Mouse (Mus musculus) left cerebral cortex, adult 2 months (tissue): ENCODE data around the gene Ptk6. TPM values are rescaled to one million over a fixed set of nuclear protein-coding genes. Genes with fewer than 3 reads are reported as not detected.

Source experiments
- DNase-seq, 2 experiments: peaks; one replicate each; pipeline ENCODE4 v3.0.0; 2021 to 2022; ENCODE audit warnings: low spot score in 2 of 2, mixed read lengths in 1 of 2; ENCODE audit errors: extremely low spot score in 1 of 2
- H3K27ac ChIP-seq: fragments of 200-600 bp; 2 replicates; pipeline ENCODE4 v1.8.1; 2022
- H3K4me3 ChIP-seq: fragments of 200-600 bp; 2 replicates; pipeline ENCODE4 v1.8.1; 2022
- CTCF ChIP-seq: fragments of 200-600 bp; IDR thresholded peaks from 2 replicates; pipeline ENCODE4 v1.8.1; 2022; ENCODE audit warnings: antibody characterized with exemption, mild to moderate bottlenecking, moderate library complexity
- intact Hi-C: fragments of 180-260 bp; cut with DNase I; formaldehyde crosslinking; loops from one replicate; pipeline ENCODE4 v1.15.1; 2025
- long read RNA-seq, 2 experiments: library from polyadenylated mRNA; stranded (forward); transcript quantifications; one replicate each; pipeline ENCODE4 v2.0.0; 2021; ENCODE audit warnings: borderline mapping rate in 2 of 2
- total RNA-seq, 2 experiments: library from RNA; stranded (reverse); gene quantifications; 2 replicates each; pipeline ENCODE4 v1.2.3; 2021

The Ptk6 gene
- total RNA-seq, result under 1 TPM in 1 of 2 experiments, not detected in 1; 0.11 TPM
- long read RNA-seq, experiment 1, result 0 reads
- long read RNA-seq, experiment 2, result 0 reads

DNA sequence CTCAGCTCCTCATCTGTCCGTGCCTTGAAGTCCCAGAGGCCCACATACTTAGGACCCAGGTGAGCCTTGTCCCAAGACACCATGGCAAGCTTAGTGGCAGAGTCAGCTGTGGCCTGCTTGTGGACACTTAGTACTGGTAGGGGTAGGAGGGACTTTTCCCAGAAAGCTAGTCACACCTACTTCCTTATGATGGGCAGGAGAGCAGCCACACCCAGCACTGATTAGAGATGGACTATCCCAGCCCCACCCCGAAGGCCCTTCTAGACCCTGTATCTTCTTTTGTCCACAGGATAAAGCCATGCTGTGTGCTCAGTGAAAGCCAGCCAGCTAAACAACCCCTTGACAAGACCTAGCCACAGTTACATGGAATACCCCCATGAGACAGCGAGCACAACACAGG is at the start of gene Ptk6:
Gene Ptk6, minus strand, starts transcription at position 368 of the 400 bp plus-strand sequence.
- H3K4me3 ChIP-seq, result no peak within 1 kb of the TSS
- intact Hi-C loops, result no loop called here
- no peak for TF ChIP-seq CTCF
- DNase-seq, result no peak
- no peak within 1 kb of the TSS for H3K27ac ChIP-seq

DNA sequence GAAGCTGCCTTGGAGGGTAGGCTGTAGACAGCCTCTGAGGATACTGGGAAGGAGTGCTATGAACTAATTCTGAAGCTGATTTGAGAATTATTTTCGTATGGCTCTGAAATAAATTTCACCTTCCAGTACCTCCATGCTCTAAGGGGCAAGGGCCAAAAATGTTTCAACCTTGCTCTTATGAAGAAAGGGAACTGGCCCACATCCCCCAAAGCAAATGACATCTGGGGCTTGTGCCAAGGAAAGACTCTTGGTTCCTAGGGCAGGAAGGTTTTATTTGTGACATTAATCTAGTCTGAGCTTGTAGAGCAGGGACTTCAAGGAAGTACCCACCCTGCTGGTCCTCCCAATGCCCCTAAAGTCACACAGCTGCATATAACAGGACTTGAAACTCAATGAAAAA is 49.3 kb upstream of the Ptk6 start:
- no peak for DNase-seq
- intact Hi-C loops, result no loop called here
- no peak for TF ChIP-seq CTCF
- Histone ChIP-seq H3K4me3 (no peak overlapping the region), H3K27ac (no peak overlapping the region)

- TF ChIP-seq CTCF, result no peak
- no peak overlapping the region for H3K27ac ChIP-seq
- H3K4me3 ChIP-seq, result no peak overlapping the region
- no peak for DNase-seq
- intact Hi-C loops, result no loop called here
Observed at GRCm38 (mm10) chr2:181249217-181249616, 46.6 kb upstream of the Ptk6 start.

GRCm38 (mm10) chr2:181245031-181245430 is 42.4 kb upstream of the Ptk6 start:
- Histone ChIP-seq H3K4me3 (no peak overlapping the region), H3K27ac (no peak overlapping the region)
- intact Hi-C loops, result no loop called here
- DNase-seq, result no peak
- no peak for TF ChIP-seq CTCF

GRCm38 (mm10) chr2:181243706-181244394 is 41.3 kb upstream of the Ptk6 start:
- H3K4me3 ChIP-seq, result no peak overlapping the region
- no peak for DNase-seq
- H3K27ac ChIP-seq, result no peak overlapping the region
- no peak for TF ChIP-seq CTCF
- intact Hi-C loops, result no loop called here

- intact Hi-C loops, result no loop called here
- TF ChIP-seq CTCF, result no peak
- H3K27ac ChIP-seq, result no peak overlapping the region
- no peak overlapping the region for H3K4me3 ChIP-seq
- DNase-seq, result no peak
Observed at GRCm38 (mm10) chr2:181242314-181242665, 39.7 kb upstream of the Ptk6 start.

DNA sequence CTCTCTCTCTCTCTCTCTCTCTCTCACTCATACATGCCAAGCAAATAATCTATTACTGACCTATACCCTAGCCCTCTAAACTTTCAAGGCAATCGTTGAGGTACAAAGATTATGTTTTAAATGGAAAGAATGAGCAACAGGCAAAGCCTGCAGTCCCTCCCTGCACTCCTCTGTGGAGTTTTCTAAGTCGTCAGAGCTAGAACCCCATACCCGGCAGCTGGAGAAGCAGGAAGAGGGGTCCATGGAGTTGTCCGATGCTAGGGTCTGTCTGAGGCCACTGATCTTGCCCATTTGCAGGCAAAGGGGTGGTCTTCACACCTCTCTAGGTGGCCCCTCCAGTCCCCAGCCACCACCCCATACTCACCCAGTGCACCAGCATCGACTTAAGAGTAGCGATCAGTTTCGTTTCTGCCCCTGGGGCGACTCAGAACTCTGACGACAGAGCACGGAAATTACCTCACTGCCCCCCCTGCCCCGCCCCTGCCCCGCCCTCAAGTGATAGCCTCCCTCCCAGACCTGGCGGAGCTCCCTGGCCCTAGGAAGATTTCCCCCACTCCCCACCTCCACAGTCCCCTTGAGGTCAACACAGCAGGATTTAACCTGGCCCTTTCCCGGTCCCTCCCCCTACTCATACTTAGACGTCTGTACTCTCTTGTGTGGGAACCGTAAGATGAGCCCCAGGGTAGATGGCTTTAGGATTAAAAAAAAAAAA is 39.2 kb upstream of the Ptk6 start, which contains the start of gene Helz2:
Gene Helz2, minus strand, starts transcription at position 426 of the 712 bp plus-strand sequence.
- H3K4me3 ChIP-seq, result peak within 1 kb of the TSS; percentile 41
- H3K27ac ChIP-seq, result 0 out of 2 replicates have a peak within 1 kb of the TSS, but pooled peaks have one; percentile 51
- TF ChIP-seq CTCF, result no peak
- intact Hi-C loops, result no loop called here
- DNase-seq, result no peak

DNA sequence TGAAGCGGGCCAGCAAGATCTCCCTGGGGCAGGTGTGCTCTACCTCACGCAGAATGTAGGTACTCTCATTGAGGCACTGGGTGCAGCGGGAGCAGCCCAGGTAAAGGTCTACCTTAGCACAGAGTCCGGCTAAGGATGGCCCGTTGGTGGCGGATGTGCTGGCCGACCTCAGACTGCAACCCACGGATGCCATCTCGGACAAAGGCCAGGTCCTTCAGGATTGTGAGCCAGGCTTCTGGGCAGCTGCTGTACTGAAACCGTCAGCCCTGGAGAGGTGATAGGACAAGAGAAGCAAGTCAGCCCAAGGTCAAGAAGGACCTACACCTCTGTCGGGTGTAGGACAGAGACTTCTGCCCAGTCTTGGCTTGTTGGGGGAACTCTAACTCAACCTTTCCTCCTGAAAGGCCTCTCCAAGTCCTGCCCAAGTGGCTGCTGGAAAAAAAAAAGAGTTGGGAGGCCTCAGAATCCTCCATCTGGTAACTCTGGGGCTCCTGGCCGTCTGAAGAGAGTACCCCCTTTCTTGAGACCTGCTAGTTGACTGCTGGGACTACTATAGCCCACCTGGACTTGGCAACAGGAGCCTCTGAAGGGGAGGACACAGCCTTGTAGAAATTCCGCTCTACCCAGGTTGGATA is 38.3 kb upstream of the Ptk6 start:
- intact Hi-C loops, result no loop called here
- no peak for DNase-seq
- Histone ChIP-seq H3K27ac (no peak overlapping the region), H3K4me3 (no peak overlapping the region)
- no peak for TF ChIP-seq CTCF

DNA sequence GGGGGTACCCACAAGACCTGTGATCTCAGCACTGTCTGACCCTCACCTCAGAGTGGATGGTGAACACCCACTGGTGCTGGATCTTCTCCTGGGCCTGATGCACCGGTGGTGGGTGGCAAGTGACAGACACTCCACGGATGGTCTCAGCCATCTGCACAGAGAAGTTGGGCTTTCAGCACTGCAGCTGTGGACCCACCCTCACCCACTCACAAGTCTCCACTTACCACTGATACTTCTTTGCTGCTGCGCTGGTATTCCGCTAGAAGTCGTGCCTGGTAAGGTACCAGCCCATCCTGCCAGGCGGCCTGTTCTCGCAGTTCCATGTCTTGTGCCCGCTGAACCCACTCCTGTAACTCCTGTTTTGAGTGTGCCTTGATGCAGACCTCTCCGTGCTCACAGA is 36.7 kb upstream of the Ptk6 start:
- intact Hi-C loops, result no loop called here
- DNase-seq, result no peak
- Histone ChIP-seq H3K4me3 (no peak overlapping the region), H3K27ac (no peak overlapping the region)
- TF ChIP-seq CTCF, result no peak

GRCm38 (mm10) chr2:181238861-181239260 is 36.3 kb upstream of the Ptk6 start:
- intact Hi-C loops, result no loop called here
- no peak overlapping the region for H3K27ac ChIP-seq
- no peak for TF ChIP-seq CTCF
- DNase-seq, result no peak
- H3K4me3 ChIP-seq, result no peak overlapping the region

DNA sequence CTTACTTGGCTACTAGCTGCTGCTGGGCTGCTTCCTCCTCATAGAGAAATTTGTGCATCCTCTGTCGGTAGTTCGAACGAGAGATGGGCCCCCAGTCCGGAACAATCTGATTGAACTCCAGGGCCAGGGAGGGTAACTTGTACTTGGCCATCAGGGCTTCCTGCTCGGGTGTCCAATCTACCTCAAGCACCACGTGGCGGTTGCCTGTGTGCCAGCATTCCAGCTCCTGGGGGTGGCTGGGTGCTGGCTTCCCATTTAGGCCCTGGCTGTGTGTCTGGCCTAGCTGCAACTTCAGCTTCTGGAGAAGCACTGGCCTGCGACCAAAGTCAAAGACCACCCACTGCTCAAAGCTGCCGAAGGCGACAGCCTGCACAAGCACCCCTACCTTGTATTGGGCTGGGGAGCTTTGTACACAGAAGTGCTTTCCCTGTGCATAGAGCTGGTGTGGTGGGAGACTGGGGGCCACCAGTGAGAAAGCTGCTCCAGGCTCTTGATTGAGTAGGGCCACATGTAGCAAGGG is 35.6 kb upstream of the Ptk6 start:
- H3K27ac ChIP-seq, result no peak overlapping the region
- no peak overlapping the region for H3K4me3 ChIP-seq
- intact Hi-C loops, result no loop called here
- DNase-seq, result no peak
- TF ChIP-seq CTCF, result no peak
